Comparison of ENCODE assay signal across 18 mouse cellular contexts in the genomic region with DNA sequence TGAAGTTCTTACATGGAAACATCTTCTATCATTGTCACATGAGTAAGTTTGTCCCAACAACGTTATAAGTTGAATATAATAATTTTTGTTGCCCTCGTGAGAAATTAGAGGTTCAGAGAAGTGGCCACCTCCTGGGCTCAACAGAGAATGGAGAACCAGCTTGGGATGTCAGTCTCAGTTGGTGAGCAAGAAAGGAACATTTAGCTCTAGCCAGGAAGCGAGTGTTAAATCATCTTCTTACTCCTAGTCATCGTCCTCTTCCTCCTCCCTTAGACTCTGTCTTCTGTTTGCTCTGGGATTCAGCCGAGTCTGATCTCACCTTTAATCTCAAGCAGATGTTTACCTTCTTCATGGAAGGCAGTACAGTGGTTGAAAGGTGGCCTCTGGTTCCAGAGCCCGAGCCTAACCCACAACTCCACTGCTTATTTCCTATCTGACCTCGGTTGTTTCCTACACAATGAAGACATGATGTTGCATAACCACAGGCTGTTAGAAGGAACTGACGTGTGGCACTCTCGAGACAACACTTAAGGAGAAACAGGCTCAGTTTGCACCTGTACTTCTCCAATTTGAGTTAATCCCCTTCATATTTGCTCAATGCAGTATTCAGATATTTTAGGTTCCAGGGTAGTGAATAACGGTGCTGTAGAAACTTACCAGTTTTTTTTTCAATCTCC.
A peak's percentile ranks its signal among the peaks of the same experiment; 100 is the strongest.
DNase-seq lines count a peak whose midpoint lies in the region; ATAC-seq and TF ChIP-seq lines count a peak whose summit lies in the region.
"Had no signal": no experiment of that assay in that cellular context is flagged by ENCODE, and none has a peak within 500 bp of the region (broad histone marks: within the 10 kb centered on the region; RNA-seq: fewer than 3 reads in every experiment).

No protein-coding gene starts in this region.

- ATAC-seq in liver, postnatal 0 days: no peak
- peak; percentile 100 for ATAC-seq in common myeloid progenitor, adult 5-6 weeks (replicated peaks; ENCODE audit: low read depth, poor library complexity, severe bottlenecking)
- peak; percentile 100 for ATAC-seq in megakaryocyte progenitor cell, adult 5-6 weeks (replicated peaks; ENCODE audit: poor library complexity)
- no peak for ATAC-seq in hindbrain, embryonic 11.5 days (ENCODE audit: low FRiP score)
- ATAC-seq: forebrain, embryonic 13.5 days; forebrain, postnatal 0 days had no signal

- H3K4me2 ChIP-seq in liver, postnatal 0 days (ENCODE audit: low read depth, low read length): no peak overlapping the region
- H3K4me2 ChIP-seq in hindbrain, embryonic 11.5 days (replicated peaks; ENCODE audit: low read depth, low read length): no peak overlapping the region
- H3K4me2 ChIP-seq: forebrain, embryonic 13.5 days; heart, embryonic 13.5 days; hindbrain, embryonic 14.5 days had no signal

- H3K27me3 ChIP-seq in liver, adult 2 months (ENCODE audit: control insufficient read depth, insufficient read depth, low read length): no peaks in the 10 kb centered on the region
- no peaks in the 10 kb centered on the region for H3K27me3 ChIP-seq in liver, postnatal 0 days (ENCODE audit: insufficient read depth, low read length)
- no peaks in the 10 kb centered on the region for H3K27me3 ChIP-seq in hindbrain, embryonic 11.5 days (ENCODE audit: control insufficient read depth, insufficient read depth, low read length)
- H3K27me3 ChIP-seq: forebrain, embryonic 13.5 days; heart, embryonic 13.5 days had no signal

- H3K36me3 ChIP-seq in liver, adult 2 months (ENCODE audit: control insufficient read depth, insufficient read depth, low read length): no peaks in the 10 kb centered on the region
- no peaks in the 10 kb centered on the region for H3K36me3 ChIP-seq in liver, postnatal 0 days (replicated peaks; ENCODE audit: insufficient read depth, low read length)
- no peaks in the 10 kb centered on the region for H3K36me3 ChIP-seq in hindbrain, embryonic 11.5 days (ENCODE audit: control insufficient read depth, insufficient read depth, low read length)
- H3K36me3 ChIP-seq: heart, embryonic 13.5 days had no signal

- H3K9me3 ChIP-seq in liver, postnatal 0 days (ENCODE audit: low read length): no peaks in the 10 kb centered on the region
- H3K9me3 ChIP-seq in hindbrain, embryonic 11.5 days (ENCODE audit: control insufficient read depth, low read length): no peaks in the 10 kb centered on the region
- H3K9me3 ChIP-seq: forebrain, embryonic 13.5 days; heart, embryonic 13.5 days had no signal

- no peak for TF ChIP-seq CTCF in liver, adult 2 months (IDR thresholded peaks at IDR 0.05; ENCODE audit: low read depth, low read length)
- no peak for TF ChIP-seq CTCF in liver, postnatal 0 days (IDR thresholded peaks at IDR 0.05; ENCODE audit: low read depth)

- WGBS in liver, adult 2 months: 42% methylated on average over 10 of the region's 10 CpGs
- 29% methylated on average over 10 of the region's 10 CpGs for WGBS in liver, postnatal 0 days (ENCODE audit: insufficient replicate concordance)
- WGBS in hindbrain, embryonic 11.5 days: 87% methylated on average over 10 of the region's 10 CpGs

- peak; percentile 51 for DNase-seq in liver, adult 2 months (ENCODE audit: extremely low read depth, low read depth, low spot score)
- DNase-seq in liver, postnatal 0 days: no peak
- peak; percentile 34 for DNase-seq in lung, postnatal 36 days
- no peak for DNase-seq in lung, postnatal 14 days
- no peak for DNase-seq in right cerebral cortex, postnatal 25 days
- no peak for DNase-seq in hindbrain, embryonic 11.5 days (ENCODE audit: low spot score)
- DNase-seq: adrenal gland, adult 2 months; adrenal gland, postnatal 25 days; cerebellum, adult 2 months; cerebellum, postnatal 14 days; forebrain, postnatal 0 days; gastrocnemius, postnatal 14 days; heart, postnatal 4 days had no signal

- peaks cover 15% of the 10 kb centered on the region for H3K4me1 ChIP-seq in liver, adult 2 months (ENCODE audit: control insufficient read depth, insufficient read depth, low read length)
- peaks cover 8% of the 10 kb centered on the region for H3K4me1 ChIP-seq in liver, postnatal 0 days (ENCODE audit: insufficient read depth)
- no peaks in the 10 kb centered on the region for H3K4me1 ChIP-seq in hindbrain, embryonic 11.5 days (replicated peaks; ENCODE audit: control insufficient read depth, insufficient read depth, low read length)
- H3K4me1 ChIP-seq: forebrain, embryonic 13.5 days had no signal

- no peak overlapping the region for H3K27ac ChIP-seq in liver, adult 2 months (replicated peaks; ENCODE audit: insufficient read depth, low read depth, low read length)
- H3K27ac ChIP-seq in liver, postnatal 0 days (ENCODE audit: low read depth): no peak overlapping the region
- H3K27ac ChIP-seq in hindbrain, embryonic 11.5 days (ENCODE audit: low read depth, low read length): no peak overlapping the region
- H3K27ac ChIP-seq: forebrain, embryonic 13.5 days; heart, embryonic 13.5 days; hindbrain, embryonic 14.5 days had no signal

- TF ChIP-seq POLR2A in liver, adult 2 months (IDR thresholded peaks at IDR 0.05; ENCODE audit: extremely low read depth, insufficient read depth, low read length): no peak

- H3K79me2 ChIP-seq in liver, adult 2 months (ENCODE audit: control insufficient read depth, insufficient read depth, low read length): no peaks in the 10 kb centered on the region

- H3K4me3 ChIP-seq in liver, adult 2 months (ENCODE audit: insufficient read depth, low read depth, low read length): no peak overlapping the region
- H3K4me3 ChIP-seq in liver, postnatal 0 days (ENCODE audit: low read depth, low read length): no peak overlapping the region
- no peak overlapping the region for H3K4me3 ChIP-seq in hindbrain, embryonic 11.5 days (ENCODE audit: low read depth, low read length)
- H3K4me3 ChIP-seq: forebrain, embryonic 13.5 days; heart, embryonic 13.5 days had no signal

- no peak overlapping the region for H3K9ac ChIP-seq in liver, adult 2 months (ENCODE audit: low read depth, low read length)
- H3K9ac ChIP-seq in liver, postnatal 0 days (replicated peaks): no peak overlapping the region
- no peak overlapping the region for H3K9ac ChIP-seq in hindbrain, embryonic 11.5 days (ENCODE audit: low read depth, low read length)
- H3K9ac ChIP-seq: forebrain, embryonic 13.5 days; forebrain, postnatal 0 days; heart, embryonic 13.5 days; hindbrain, embryonic 14.5 days had no signal

- no peak for TF ChIP-seq EP300 in liver, postnatal 0 days (IDR thresholded peaks at IDR 0.05; ENCODE audit: low read depth)

Comparison
In these comparisons a context has a peak if more than half of its experiments do, and no peak if none do; other contexts are left out.
1. DNase-seq: peak in liver, adult 2 months (single experiment) and lung, postnatal 36 days (single experiment); none in liver, postnatal 0 days (single experiment), lung, postnatal 14 days (single experiment), right cerebral cortex, postnatal 25 days (single experiment) and hindbrain, embryonic 11.5 days (single experiment).
2. ATAC-seq: peak in common myeloid progenitor, adult 5-6 weeks (single experiment) and megakaryocyte progenitor cell, adult 5-6 weeks (single experiment); none in liver, postnatal 0 days (single experiment) and hindbrain, embryonic 11.5 days (single experiment).